In the genomic region with DNA sequence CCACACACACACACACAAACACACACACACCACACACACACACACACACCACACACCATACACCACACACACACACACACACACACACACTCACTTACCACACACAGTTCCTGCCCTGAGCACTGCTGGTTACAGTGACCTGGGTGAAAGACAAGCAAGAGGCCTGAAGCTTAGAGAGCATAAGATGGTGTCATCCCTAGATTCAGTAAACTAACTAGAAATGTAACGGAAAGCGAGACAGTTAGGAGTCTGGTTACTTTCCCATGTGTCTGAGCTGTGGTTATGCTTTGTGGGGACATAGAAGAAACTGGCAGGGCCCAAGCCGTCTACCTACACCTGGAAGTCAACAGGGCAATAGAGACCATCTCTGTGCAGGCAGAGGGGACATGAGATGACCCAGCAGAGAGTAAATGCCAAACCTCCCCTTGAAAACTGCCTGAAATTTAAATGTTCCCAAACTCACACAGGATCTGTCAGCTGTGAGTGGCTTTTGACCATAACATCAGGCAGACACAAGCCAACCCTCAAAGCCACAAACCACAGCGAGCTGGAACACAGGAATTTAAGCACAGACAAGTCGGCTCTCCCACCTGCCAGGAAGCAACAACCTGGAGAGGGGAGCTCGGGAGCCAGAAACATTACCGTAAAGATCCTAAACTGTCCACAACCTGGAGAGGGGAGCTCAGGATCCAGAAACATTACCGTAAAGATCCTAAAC, we compare ENCODE assay signal across 11 mouse cellular contexts. TPM values are rescaled to one million over a fixed set of nuclear protein-coding genes. Genes with fewer than 3 reads are reported as not detected.
DNase-seq lines count a peak whose midpoint lies in the region; ATAC-seq and TF ChIP-seq lines count a peak whose summit lies in the region.
"Had no signal": no experiment of that assay in that cellular context is flagged by ENCODE, and none has a peak within 500 bp of the region (broad histone marks: within the 10 kb centered on the region; RNA-seq: fewer than 3 reads in every experiment).

No protein-coding gene starts in this region.

- H3K9ac ChIP-seq in midbrain, embryonic 11.5 days (ENCODE audit: low read length) = no peak overlapping the region
- H3K9ac ChIP-seq in midbrain, postnatal 0 days (replicated peaks; ENCODE audit: low read length, poor library complexity, severe bottlenecking) = no peak overlapping the region
- H3K9ac ChIP-seq in embryonic facial prominence, embryonic 14.5 days (ENCODE audit: low read depth, low read length) = no peak overlapping the region
- H3K9ac ChIP-seq: neural tube, embryonic 15.5 days had no signal

- no peak overlapping the region for H3K27ac ChIP-seq in midbrain, embryonic 11.5 days (ENCODE audit: low read depth, low read length)
- no peak overlapping the region for H3K27ac ChIP-seq in midbrain, postnatal 0 days (ENCODE audit: low read depth, low read length)
- H3K27ac ChIP-seq in embryonic facial prominence, embryonic 14.5 days (replicated peaks; ENCODE audit: low read depth, low read length) = peak overlapping the region; percentile 18; the same call in 1 of the 2 replicates
- H3K27ac ChIP-seq: neural tube, embryonic 15.5 days had no signal

- no peak overlapping the region for H3K4me2 ChIP-seq in midbrain, embryonic 11.5 days
- H3K4me2 ChIP-seq in midbrain, postnatal 0 days (ENCODE audit: low read depth, low read length, poor library complexity, severe bottlenecking) = no peak overlapping the region
- no peak overlapping the region for H3K4me2 ChIP-seq in embryonic facial prominence, embryonic 14.5 days (ENCODE audit: low read depth, low read length)
- H3K4me2 ChIP-seq: neural tube, embryonic 15.5 days had no signal

- H3K4me1 ChIP-seq in midbrain, embryonic 11.5 days (ENCODE audit: control insufficient read depth, insufficient read depth, low read length) = no peaks in the 10 kb centered on the region
- no peaks in the 10 kb centered on the region for H3K4me1 ChIP-seq in midbrain, postnatal 0 days (ENCODE audit: insufficient read depth, low read length)
- H3K4me1 ChIP-seq in embryonic facial prominence, embryonic 14.5 days (ENCODE audit: control insufficient read depth, insufficient read depth, low read length) = peaks cover 3% of the 10 kb centered on the region; the same call in 1 of the 2 replicates
- peaks cover 96% of the 10 kb centered on the region for H3K4me1 ChIP-seq in megakaryocyte, embryonic 14.5 days
- H3K4me1 ChIP-seq: neural tube, embryonic 15.5 days had no signal

- peak; percentile 83 for DNase-seq in midbrain, embryonic 11.5 days (ENCODE audit: low spot score, missing footprints)
- no peak for DNase-seq in midbrain, postnatal 0 days (ENCODE audit: low spot score)
- DNase-seq in WW6 (ENCODE audit: low read depth, low spot score) = peak; percentile 14
- peak; percentile 63 for DNase-seq in embryonic facial prominence, embryonic 14.5 days (ENCODE audit: low spot score)
- DNase-seq in spleen, postnatal 14 days (ENCODE audit: low spot score in 2 of 2) = no peak
- no peak for DNase-seq in gastrocnemius, postnatal 14 days
- DNase-seq in kidney, adult 9 months = no peak
- DNase-seq: lung, postnatal 14 days had no signal

- no peaks in the 10 kb centered on the region for H3K36me3 ChIP-seq in midbrain, embryonic 11.5 days (ENCODE audit: control insufficient read depth, insufficient read depth, low read length)
- H3K36me3 ChIP-seq in midbrain, postnatal 0 days (ENCODE audit: insufficient read depth, low read length) = no peaks in the 10 kb centered on the region
- no peaks in the 10 kb centered on the region for H3K36me3 ChIP-seq in embryonic facial prominence, embryonic 14.5 days (ENCODE audit: control insufficient read depth, insufficient read depth, low read length)
- peaks cover 87% of the 10 kb centered on the region for H3K36me3 ChIP-seq in megakaryocyte, embryonic 14.5 days (replicated peaks; ENCODE audit: low read length)

- no peak overlapping the region for H3K4me3 ChIP-seq in midbrain, embryonic 11.5 days (ENCODE audit: low read depth, low read length)
- H3K4me3 ChIP-seq in midbrain, postnatal 0 days (ENCODE audit: low read depth, low read length) = no peak overlapping the region
- H3K4me3 ChIP-seq in embryonic facial prominence, embryonic 14.5 days (ENCODE audit: low read depth, low read length) = no peak overlapping the region
- peak overlapping the region; percentile 84 for H3K4me3 ChIP-seq in megakaryocyte, embryonic 14.5 days (replicated peaks)
- H3K4me3 ChIP-seq: neural tube, embryonic 15.5 days had no signal

- intact Hi-C loops in gastrocnemius, postnatal 14 days (cut with DNase I; ENCODE audit: low total_unique reads) = no loop called here

- WGBS in midbrain, embryonic 11.5 days = 19% methylated on average over 8 of the region's 8 CpGs
- 24% methylated on average over 8 of the region's 8 CpGs for WGBS in midbrain, postnatal 0 days
- WGBS in embryonic facial prominence, embryonic 14.5 days = 14% methylated on average over 8 of the region's 8 CpGs

- no peak for TF ChIP-seq CTCF in midbrain, postnatal 0 days (IDR thresholded peaks at IDR 0.05)

- H3K27me3 ChIP-seq in midbrain, embryonic 11.5 days (ENCODE audit: control insufficient read depth, insufficient read depth, low read length) = no peaks in the 10 kb centered on the region
- H3K27me3 ChIP-seq in midbrain, postnatal 0 days (ENCODE audit: insufficient read depth, low read length) = no peaks in the 10 kb centered on the region
- H3K27me3 ChIP-seq in embryonic facial prominence, embryonic 14.5 days (replicated peaks; ENCODE audit: control insufficient read depth, insufficient read depth, low read length) = no peaks in the 10 kb centered on the region
- H3K27me3 ChIP-seq in megakaryocyte, embryonic 14.5 days (replicated peaks) = no peaks in the 10 kb centered on the region
- H3K27me3 ChIP-seq: neural tube, embryonic 15.5 days had no signal

- no peaks in the 10 kb centered on the region for H3K9me3 ChIP-seq in midbrain, embryonic 11.5 days (ENCODE audit: control insufficient read depth, low read length)
- 0 out of 2 replicates have a peak, but pooled peaks cover 4% of the 10 kb centered on the region for H3K9me3 ChIP-seq in midbrain, postnatal 0 days (ENCODE audit: low read length)
- peaks cover 15% of the 10 kb centered on the region; the same call in 1 of the 2 replicates for H3K9me3 ChIP-seq in embryonic facial prominence, embryonic 14.5 days (ENCODE audit: control insufficient read depth, low read length)
- H3K9me3 ChIP-seq in megakaryocyte, embryonic 14.5 days = no peaks in the 10 kb centered on the region
- H3K9me3 ChIP-seq: neural tube, embryonic 15.5 days had no signal

- no peak for ATAC-seq in midbrain, embryonic 11.5 days (ENCODE audit: low FRiP score)
- no peak for ATAC-seq in midbrain, postnatal 0 days (ENCODE audit: low FRiP score)
- no peak for ATAC-seq in embryonic facial prominence, embryonic 14.5 days (ENCODE audit: low read depth)
- ATAC-seq: inflammation-experienced regulatory T-cells, adult 6 months had no signal

RNA-seq across cellular contexts. Expression of gene Prkar2b, which starts 51.7 kb away (rescaled TPM):
- 73.7 and 83.0 TPM in 2 replicates for polyA plus RNA-seq in midbrain, embryonic 11.5 days (2014; fragmentation: Nextera tagmentation; extraction: Ambion mirVana)
- 182 and 231 TPM in 2 replicates for total RNA-seq in midbrain, postnatal 0 days (2014; rRNA removed)
- polyA plus RNA-seq in midbrain, postnatal 0 days (2015; fragmentation: Nextera tagmentation; extraction: Ambion mirVana) = 121 and 132 TPM in 2 replicates
- polyA plus RNA-seq in embryonic facial prominence, embryonic 14.5 days (2014; fragmentation: Nextera tagmentation; extraction: Ambion mirVana) = 35.8 and 41.0 TPM in 2 replicates
- 110 and 158 TPM in 2 replicates for polyA plus RNA-seq in megakaryocyte, embryonic 14.5 days (2012; ENCODE audit: insufficient read depth, low replicate concordance)
- total RNA-seq in gastrocnemius, postnatal 14 days (2021) = 1 to 10 TPM; 2.0 to 3.1 TPM

RNA-seq across cellular contexts. Expression of gene Hbp1, which starts 59.1 kb away (rescaled TPM):
- 88.8 and 96.0 TPM in 2 replicates for polyA plus RNA-seq in midbrain, embryonic 11.5 days (2014; fragmentation: Nextera tagmentation; extraction: Ambion mirVana)
- total RNA-seq in midbrain, postnatal 0 days (2014; rRNA removed) = 34.4 and 39.8 TPM in 2 replicates
- 25.4 and 25.6 TPM in 2 replicates for polyA plus RNA-seq in midbrain, postnatal 0 days (2015; fragmentation: Nextera tagmentation; extraction: Ambion mirVana)
- polyA plus RNA-seq in embryonic facial prominence, embryonic 14.5 days (2014; fragmentation: Nextera tagmentation; extraction: Ambion mirVana) = 116 and 129 TPM in 2 replicates
- 0.52 and 2.0 TPM in 2 replicates for polyA plus RNA-seq in megakaryocyte, embryonic 14.5 days (2012; ENCODE audit: insufficient read depth, low replicate concordance)
- total RNA-seq in gastrocnemius, postnatal 14 days (2021) = 10 to 100 TPM; 53.1 to 61.6 TPM

Comparison
In these comparisons a context has a peak if more than half of its experiments do, and no peak if none do; other contexts are left out.
1. DNase-seq: peak in midbrain, embryonic 11.5 days (single experiment), WW6 (single experiment) and embryonic facial prominence, embryonic 14.5 days (single experiment); none in midbrain, postnatal 0 days (single experiment), spleen, postnatal 14 days (0 of 2), gastrocnemius, postnatal 14 days (single experiment) and kidney, adult 9 months (single experiment).